Comparison of ENCODE assay signal across 12 mouse cellular contexts in the genomic region with DNA sequence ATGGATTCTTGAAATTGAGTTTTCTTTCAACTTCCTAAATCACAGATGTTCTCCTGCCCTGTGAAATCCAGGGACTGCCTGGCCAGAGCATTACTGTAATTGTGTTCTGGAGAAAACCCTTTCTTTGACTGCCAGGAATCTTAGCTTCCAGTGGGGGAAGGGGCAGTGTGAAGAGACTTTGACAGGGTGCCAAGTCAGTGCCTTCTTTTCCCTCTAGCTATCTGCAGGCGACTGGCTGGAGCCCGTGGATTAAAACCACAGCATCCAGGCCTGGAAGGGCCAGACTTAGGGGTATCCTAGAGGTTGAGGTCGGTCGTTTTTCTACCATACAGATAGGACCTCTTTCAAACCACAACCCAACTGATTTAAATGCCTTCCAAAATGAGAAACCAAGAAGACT. TPM values are rescaled to one million over a fixed set of nuclear protein-coding genes. Genes with fewer than 3 reads are reported as not detected.
DNase-seq lines count a peak whose midpoint lies in the region; ATAC-seq and TF ChIP-seq lines count a peak whose summit lies in the region.
"Had no signal": no experiment of that assay in that cellular context is flagged by ENCODE, and none has a peak within 500 bp of the region (broad histone marks: within the 10 kb centered on the region; RNA-seq: fewer than 3 reads in every experiment).

No protein-coding gene starts in this region.

- no peak overlapping the region for H3K9ac ChIP-seq in heart, embryonic 11.5 days (ENCODE audit: low read depth, low read length)
- no peak overlapping the region for H3K9ac ChIP-seq in lung, embryonic 14.5 days
- no peak overlapping the region for H3K9ac ChIP-seq in heart, embryonic 16.5 days (ENCODE audit: low read length)
- no peak overlapping the region for H3K9ac ChIP-seq in stomach, postnatal 0 days (ENCODE audit: low read length)
- H3K9ac ChIP-seq: embryonic facial prominence, embryonic 12.5 days; liver, embryonic 15.5 days; midbrain, embryonic 15.5 days had no signal

- peak overlapping the region; percentile 41; the same call in 1 of the 2 replicates for H3K27ac ChIP-seq in heart, embryonic 11.5 days (ENCODE audit: low read depth, low read length)
- 0 out of 2 replicates have a peak overlapping the region, but pooled peaks have one; percentile 24 for H3K27ac ChIP-seq in lung, embryonic 14.5 days (ENCODE audit: low read depth)
- H3K27ac ChIP-seq in heart, embryonic 16.5 days (ENCODE audit: low read length) = peak overlapping the region; percentile 51; the same call in 1 of the 2 replicates
- no peak overlapping the region for H3K27ac ChIP-seq in stomach, postnatal 0 days (replicated peaks)
- H3K27ac ChIP-seq: embryonic facial prominence, embryonic 12.5 days; liver, embryonic 15.5 days; midbrain, embryonic 15.5 days had no signal

- no peaks in the 10 kb centered on the region for H3K27me3 ChIP-seq in heart, embryonic 11.5 days (ENCODE audit: control insufficient read depth, insufficient read depth, low read length)
- H3K27me3 ChIP-seq in lung, embryonic 14.5 days (ENCODE audit: insufficient read depth, low read length) = no peaks in the 10 kb centered on the region
- H3K27me3 ChIP-seq in heart, embryonic 16.5 days (ENCODE audit: control insufficient read depth, insufficient read depth, low read length) = no peaks in the 10 kb centered on the region
- H3K27me3 ChIP-seq in stomach, postnatal 0 days (ENCODE audit: control insufficient read depth, insufficient read depth, low read length) = no peaks in the 10 kb centered on the region
- H3K27me3 ChIP-seq: embryonic facial prominence, embryonic 12.5 days; liver, embryonic 15.5 days; midbrain, embryonic 15.5 days had no signal

- DNase-seq in heart, adult 9 months (ENCODE audit: low spot score in 2 of 2) = no peak
- peak; percentile 86 for DNase-seq in lung, embryonic 14.5 days
- no peak for DNase-seq in lung, adult 18-20 months
- peak; percentile 69 for DNase-seq in adipocyte (ENCODE audit: low spot score)
- no peak for DNase-seq in stomach, postnatal 0 days (ENCODE audit: low spot score)
- DNase-seq: cerebellum, adult 11 months; kidney, adult 9 months had no signal

- ATAC-seq in heart, embryonic 11.5 days (replicated peaks; ENCODE audit: insufficient number of reproducible peaks, low FRiP score, low TSS enrichment) = no peak
- ATAC-seq in lung, embryonic 14.5 days (ENCODE audit: insufficient read depth) = peak; percentile 62
- peak; percentile 73 for ATAC-seq in heart, embryonic 16.5 days (replicated peaks; ENCODE audit: extremely low read depth, insufficient read depth, low FRiP score)
- no peak for ATAC-seq in stomach, postnatal 0 days (ENCODE audit: low FRiP score, low TSS enrichment)
- ATAC-seq: midbrain, embryonic 15.5 days had no signal

- 21% methylated on average over 4 of the region's 4 CpGs for WGBS in heart, embryonic 11.5 days (ENCODE audit: insufficient replicate concordance)
- 46% methylated on average over 4 of the region's 4 CpGs for WGBS in lung, embryonic 14.5 days
- WGBS in heart, embryonic 16.5 days = 25% methylated on average over 4 of the region's 4 CpGs
- WGBS in stomach, postnatal 0 days = 48% methylated on average over 4 of the region's 4 CpGs

- H3K4me2 ChIP-seq in heart, embryonic 11.5 days = no peak overlapping the region
- no peak overlapping the region for H3K4me2 ChIP-seq in lung, embryonic 14.5 days
- H3K4me2 ChIP-seq in heart, embryonic 16.5 days (ENCODE audit: low read depth, low read length) = peak overlapping the region; percentile 2; the same call in 1 of the 2 replicates
- H3K4me2 ChIP-seq in stomach, postnatal 0 days (replicated peaks; ENCODE audit: low read depth) = no peak overlapping the region
- H3K4me2 ChIP-seq: embryonic facial prominence, embryonic 12.5 days; liver, embryonic 15.5 days; midbrain, embryonic 15.5 days had no signal

- TF ChIP-seq CTCF in lung, embryonic 14.5 days (IDR thresholded peaks at IDR 0.05; ENCODE audit: low read depth) = no peak
- TF ChIP-seq CTCF in stomach, postnatal 0 days (IDR thresholded peaks at IDR 0.05; ENCODE audit: low read depth) = no peak

- no peaks in the 10 kb centered on the region for H3K9me3 ChIP-seq in heart, embryonic 11.5 days (replicated peaks; ENCODE audit: control insufficient read depth, low read length)
- no peaks in the 10 kb centered on the region for H3K9me3 ChIP-seq in lung, embryonic 14.5 days (ENCODE audit: low read depth, low read length)
- no peaks in the 10 kb centered on the region for H3K9me3 ChIP-seq in heart, embryonic 16.5 days (replicated peaks; ENCODE audit: control insufficient read depth, low read length)
- H3K9me3 ChIP-seq in stomach, postnatal 0 days (ENCODE audit: control insufficient read depth, low read length) = no peaks in the 10 kb centered on the region
- H3K9me3 ChIP-seq: embryonic facial prominence, embryonic 12.5 days; liver, embryonic 15.5 days; midbrain, embryonic 15.5 days had no signal

- no peak overlapping the region for H3K4me3 ChIP-seq in heart, embryonic 11.5 days (ENCODE audit: low read depth, low read length)
- no peak overlapping the region for H3K4me3 ChIP-seq in lung, embryonic 14.5 days (ENCODE audit: low read depth, low read length)
- H3K4me3 ChIP-seq in heart, embryonic 16.5 days (ENCODE audit: low read length) = no peak overlapping the region
- no peak overlapping the region for H3K4me3 ChIP-seq in stomach, postnatal 0 days (ENCODE audit: low read depth, low read length)
- H3K4me3 ChIP-seq: embryonic facial prominence, embryonic 12.5 days; liver, embryonic 15.5 days; midbrain, embryonic 15.5 days had no signal

- H3K36me3 ChIP-seq in heart, embryonic 11.5 days (ENCODE audit: control insufficient read depth, insufficient read depth, low read length) = no peaks in the 10 kb centered on the region
- peaks cover 13% of the 10 kb centered on the region for H3K36me3 ChIP-seq in lung, embryonic 14.5 days (ENCODE audit: insufficient read depth)
- no peaks in the 10 kb centered on the region for H3K36me3 ChIP-seq in heart, embryonic 16.5 days (ENCODE audit: control insufficient read depth, insufficient read depth)
- no peaks in the 10 kb centered on the region for H3K36me3 ChIP-seq in stomach, postnatal 0 days (ENCODE audit: control insufficient read depth, insufficient read depth, low read length)
- H3K36me3 ChIP-seq: midbrain, embryonic 15.5 days had no signal

- TF ChIP-seq EP300 in stomach, postnatal 0 days (optimal IDR thresholded peaks at IDR 0.05) = no peak

- H3K4me1 ChIP-seq in heart, embryonic 11.5 days (ENCODE audit: control insufficient read depth, insufficient read depth, low read length) = peaks cover 8% of the 10 kb centered on the region; the same call in 1 of the 2 replicates
- no peaks in the 10 kb centered on the region for H3K4me1 ChIP-seq in lung, embryonic 14.5 days (ENCODE audit: insufficient read depth)
- peaks cover 5% of the 10 kb centered on the region for H3K4me1 ChIP-seq in heart, embryonic 16.5 days (ENCODE audit: control insufficient read depth, insufficient read depth, low read length)
- H3K4me1 ChIP-seq in stomach, postnatal 0 days (replicated peaks; ENCODE audit: control insufficient read depth, insufficient read depth) = no peaks in the 10 kb centered on the region; the same call in 1 of the 2 replicates
- H3K4me1 ChIP-seq: embryonic facial prominence, embryonic 12.5 days; liver, embryonic 15.5 days; midbrain, embryonic 15.5 days had no signal

RNA-seq across cellular contexts. Expression of a gene that starts 37.5 kb away (rescaled TPM):
- 12.0 and 12.7 TPM in 2 replicates for polyA plus RNA-seq in heart, embryonic 11.5 days (2014; fragmentation: Nextera tagmentation; extraction: Ambion mirVana)
- polyA plus RNA-seq in lung, embryonic 14.5 days (2014; fragmentation: Nextera tagmentation; extraction: Ambion mirVana) = 14.4 and 14.7 TPM in 2 replicates
- 5.4 and 6.2 TPM in 2 replicates for polyA plus RNA-seq in heart, embryonic 16.5 days (2015; fragmentation: Nextera tagmentation; extraction: Ambion mirVana)
- 5.2 and 5.6 TPM in 2 replicates for polyA plus RNA-seq in stomach, postnatal 0 days (2015; fragmentation: Nextera tagmentation; extraction: Ambion mirVana)

RNA-seq across cellular contexts. Expression of a gene that starts 40.9 kb away (rescaled TPM):
- 184 and 190 TPM in 2 replicates for polyA plus RNA-seq in heart, embryonic 11.5 days (2014; fragmentation: Nextera tagmentation; extraction: Ambion mirVana)
- 272 and 284 TPM in 2 replicates for polyA plus RNA-seq in lung, embryonic 14.5 days (2014; fragmentation: Nextera tagmentation; extraction: Ambion mirVana)
- polyA plus RNA-seq in heart, embryonic 16.5 days (2015; fragmentation: Nextera tagmentation; extraction: Ambion mirVana) = 127 and 158 TPM in 2 replicates
- polyA plus RNA-seq in stomach, postnatal 0 days (2015; fragmentation: Nextera tagmentation; extraction: Ambion mirVana) = 111 and 116 TPM in 2 replicates

RNA-seq across cellular contexts. Expression of a gene that starts 55.0 kb away (rescaled TPM):
- polyA plus RNA-seq in heart, embryonic 11.5 days (2014; fragmentation: Nextera tagmentation; extraction: Ambion mirVana) = 288 and 300 TPM in 2 replicates
- polyA plus RNA-seq in lung, embryonic 14.5 days (2014; fragmentation: Nextera tagmentation; extraction: Ambion mirVana) = 412 and 431 TPM in 2 replicates
- polyA plus RNA-seq in heart, embryonic 16.5 days (2015; fragmentation: Nextera tagmentation; extraction: Ambion mirVana) = 194 and 216 TPM in 2 replicates
- polyA plus RNA-seq in stomach, postnatal 0 days (2015; fragmentation: Nextera tagmentation; extraction: Ambion mirVana) = 224 TPM in 2 replicates

Comparison
In these comparisons a context has a peak if more than half of its experiments do, and no peak if none do; other contexts are left out.
1. ATAC-seq: peak in lung, embryonic 14.5 days (single experiment) and heart, embryonic 16.5 days (single experiment); none in heart, embryonic 11.5 days (single experiment) and stomach, postnatal 0 days (single experiment).
2. DNase-seq: peak in lung, embryonic 14.5 days (single experiment) and adipocyte (single experiment); none in heart, adult 9 months (0 of 2), lung, adult 18-20 months (0 of 2) and stomach, postnatal 0 days (single experiment).